Mouse (Mus musculus) v-Abl transformed pro-B cells (cell line): ENCODE data around the gene Aurkb.

Experiments used
- in situ Hi-C, 2 experiments: fragments of 400-800 bp; cut with MboI; formaldehyde crosslinking; loops; one replicate each; pipeline ENCODE4 v1.15.1; 2025; ENCODE audit not compliant: unreplicated experiment in 2 of 2

The Aurkb gene

DNA sequence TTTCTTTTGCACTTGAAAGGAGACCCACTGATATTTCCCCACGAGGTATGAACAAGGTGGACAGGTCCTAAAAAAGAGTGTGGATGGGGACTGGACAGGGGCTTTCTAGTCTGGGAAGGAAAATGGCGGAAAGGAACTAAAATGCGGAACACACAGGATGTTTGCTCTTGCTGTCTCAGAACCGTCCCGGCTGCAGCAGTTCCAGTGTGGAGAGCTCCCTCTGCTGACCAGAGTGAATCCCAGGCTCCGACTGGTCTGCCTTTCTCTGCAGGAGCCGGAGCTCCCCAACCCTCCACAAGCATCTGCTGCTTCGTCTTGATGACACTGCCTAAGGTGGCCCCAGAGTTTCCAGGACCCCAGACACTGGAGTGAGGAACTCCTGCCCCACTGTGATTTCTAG, 9.6 kb upstream of the Aurkb start:
- in situ Hi-C loops = loop anchor here (5.0 to 10.0 kb wide), 2 partner anchors 71 to 129 kb away; partner anchors contain the start of gene Slc25a35 (in 1 of the 2)

DNA sequence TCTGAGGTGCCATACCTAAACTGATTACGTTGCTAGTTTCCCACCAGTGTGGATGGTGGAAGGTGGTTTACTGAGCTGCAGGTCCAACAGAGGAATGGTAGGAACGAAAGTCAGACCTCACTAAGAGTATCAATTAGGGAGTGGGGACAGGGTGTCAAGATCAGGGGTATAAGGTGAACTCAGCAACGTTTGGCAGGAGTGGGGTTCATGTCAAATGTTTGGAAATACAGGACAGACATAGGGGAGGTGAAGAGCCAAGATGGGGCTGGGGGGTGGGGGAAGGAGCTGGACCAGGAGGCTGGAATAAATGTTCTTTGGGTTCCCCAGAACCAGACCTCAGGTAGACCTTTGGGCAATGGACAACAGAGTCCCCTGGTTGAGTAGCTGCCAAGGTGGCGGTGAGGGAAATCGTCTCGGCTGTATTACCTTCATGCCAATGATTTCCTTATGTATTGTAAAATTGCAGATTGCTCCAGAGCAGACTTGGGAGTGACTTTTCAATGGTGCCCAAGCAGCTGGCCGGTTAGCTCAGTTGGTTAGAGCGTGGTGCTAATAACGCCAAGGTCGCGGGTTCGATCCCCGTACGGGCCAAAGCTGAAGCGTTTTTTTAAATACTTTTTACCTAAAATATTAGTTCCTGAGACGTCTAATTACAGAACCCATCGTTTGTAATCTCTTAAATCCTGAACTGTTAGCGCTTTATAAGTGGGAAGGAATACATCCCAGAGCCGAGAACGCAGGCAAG, 8.8 kb upstream of the Aurkb start:
- in situ Hi-C loops = loop anchor here (5.0 to 10.0 kb wide), 2 partner anchors 72 to 129 kb away; partner anchors contain the start of gene Slc25a35 (in 1 of the 2)

DNA sequence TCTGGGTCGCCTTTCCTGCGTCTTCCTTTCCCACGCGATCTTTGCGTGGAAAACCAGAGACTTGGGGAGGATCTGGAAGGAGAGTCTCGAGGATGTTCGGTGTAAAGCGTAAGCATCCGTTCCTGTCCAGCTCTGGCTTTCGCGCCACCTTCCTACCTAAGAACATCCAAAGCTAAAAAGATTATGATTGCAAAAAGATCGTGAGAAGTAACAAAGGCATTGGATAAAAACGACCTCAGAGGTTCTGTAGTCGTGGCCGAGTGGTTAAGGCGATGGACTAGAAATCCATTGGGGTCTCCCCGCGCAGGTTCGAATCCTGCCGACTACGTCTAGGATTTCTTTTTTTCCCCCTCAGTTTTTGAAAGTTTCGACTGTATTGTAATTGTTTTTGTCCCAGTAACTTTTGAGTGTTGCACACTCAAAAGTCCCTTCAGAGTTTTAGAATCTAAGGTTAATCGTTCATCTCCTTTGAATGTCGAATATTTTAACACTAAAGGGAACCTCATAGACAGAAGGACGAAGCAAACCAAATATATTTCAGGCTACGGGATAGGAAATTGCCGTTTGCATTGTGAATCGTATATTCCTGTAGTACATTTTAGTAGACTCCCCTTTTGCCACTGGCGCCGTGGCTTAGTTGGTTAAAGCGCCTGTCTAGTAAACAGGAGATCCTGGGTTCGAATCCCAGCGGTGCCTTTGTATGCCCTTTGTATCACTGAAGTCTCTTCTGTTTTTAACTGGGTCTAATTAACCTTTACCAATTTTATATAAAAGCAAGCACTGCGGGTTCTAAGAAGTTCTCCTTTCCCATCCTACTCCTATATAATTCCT, 8.0 kb upstream of the Aurkb start:
- in situ Hi-C loops = loop anchor here (5.0 to 10.0 kb wide), 2 partner anchors 73 to 130 kb away; partner anchors contain the start of gene Slc25a35 (in 1 of the 2)

DNA sequence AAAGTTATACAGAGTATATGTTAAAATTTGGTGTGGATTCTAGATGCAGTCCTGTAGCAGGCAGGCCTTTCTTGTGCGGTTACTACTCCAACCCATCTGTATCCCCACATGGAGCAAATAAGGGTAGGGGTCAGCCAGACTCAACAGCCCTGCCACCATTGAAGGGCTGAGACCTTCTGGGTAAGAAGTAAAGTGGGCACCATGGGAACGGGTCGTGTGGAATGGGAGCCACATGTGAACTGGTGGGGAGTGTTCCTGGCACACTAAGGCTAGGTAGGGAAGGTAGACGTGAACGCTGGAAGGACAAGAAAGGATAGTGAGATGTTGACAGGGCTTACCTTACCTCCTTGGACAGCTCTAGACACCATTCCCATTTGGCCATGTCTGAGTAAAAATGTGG, 7.3 kb upstream of the Aurkb start:
- in situ Hi-C loops = loop anchor here (5.0 to 10.0 kb wide), 2 partner anchors 73 to 131 kb away; partner anchors contain the start of gene Slc25a35 (in 1 of the 2)

DNA sequence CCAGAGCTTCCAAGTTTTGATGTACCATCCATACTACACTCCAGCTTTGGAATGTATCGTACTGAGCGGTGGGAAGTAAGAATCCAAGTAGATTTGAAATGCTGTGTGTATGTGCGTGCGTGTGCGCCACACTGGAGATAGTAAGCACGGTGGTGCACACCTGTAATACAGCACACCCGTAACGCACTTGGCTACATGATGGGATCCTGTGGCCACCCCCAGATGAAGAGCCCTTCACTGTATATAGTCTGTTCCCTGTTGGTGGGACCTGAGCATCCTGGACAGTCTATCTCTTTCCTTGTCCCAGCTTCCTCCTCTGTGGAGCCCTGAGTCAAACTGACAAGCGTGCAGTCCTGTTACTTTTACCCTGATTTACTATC, 938 bp downstream of the Aurkb start:
- in situ Hi-C loops = no loop called here

DNA sequence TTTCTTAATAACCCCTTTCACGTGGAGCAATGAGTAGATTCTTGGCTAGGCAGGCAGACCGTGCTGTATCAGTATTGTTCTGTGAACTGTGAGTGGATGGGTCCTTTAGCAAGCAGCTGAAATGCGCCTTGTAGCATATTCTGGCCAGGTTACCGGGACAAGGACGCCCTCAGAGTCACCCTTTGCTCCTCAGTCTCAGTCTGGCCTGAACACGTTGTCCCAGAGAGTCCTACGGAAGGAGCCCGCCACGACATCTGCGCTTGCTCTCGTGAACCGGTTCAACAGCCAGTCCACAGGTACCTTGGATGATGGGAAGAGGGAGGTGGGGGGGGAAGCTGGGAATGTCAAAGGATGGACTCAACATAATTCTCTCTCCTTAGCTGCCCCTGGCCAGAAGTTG, 2.1 kb downstream of the Aurkb start:
- in situ Hi-C loops = no loop called here

DNA sequence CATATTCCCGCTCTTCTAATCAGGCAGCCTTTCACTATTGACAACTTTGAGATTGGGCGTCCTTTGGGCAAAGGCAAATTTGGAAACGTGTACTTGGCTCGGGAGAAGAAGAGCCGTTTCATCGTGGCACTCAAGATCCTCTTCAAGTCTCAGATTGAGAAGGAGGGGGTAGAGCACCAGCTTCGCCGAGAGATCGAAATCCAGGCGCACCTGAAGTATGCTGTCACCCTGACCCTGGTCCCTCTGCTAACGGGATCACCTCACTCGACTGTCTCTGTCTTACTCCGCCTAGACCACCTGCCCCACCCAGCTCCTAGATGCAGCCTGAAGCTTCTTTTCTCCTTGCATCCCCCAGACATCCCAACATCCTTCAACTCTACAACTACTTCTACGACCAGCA, 2.7 kb downstream of the Aurkb start:
- in situ Hi-C loops = no loop called here

DNA sequence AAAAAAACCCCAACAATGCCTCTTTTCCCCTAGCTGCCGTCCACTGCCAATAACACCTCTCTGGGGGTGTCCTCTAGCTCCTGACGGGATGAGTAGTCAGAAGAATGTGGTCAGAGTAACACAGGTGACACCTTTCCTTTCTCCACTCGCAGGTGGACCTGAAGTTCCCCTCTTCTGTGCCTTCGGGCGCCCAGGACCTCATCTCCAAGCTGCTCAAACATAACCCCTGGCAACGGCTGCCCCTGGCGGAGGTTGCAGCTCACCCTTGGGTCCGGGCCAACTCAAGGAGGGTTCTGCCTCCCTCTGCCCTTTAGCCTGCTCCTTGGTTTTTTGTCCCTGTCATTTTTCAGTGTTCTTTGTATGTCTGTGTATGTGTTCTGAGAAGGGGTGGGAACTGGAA, 5.3 kb downstream of the Aurkb start:
- in situ Hi-C loops = loop anchor here in 1 of 2 experiments (25.0 kb wide), 1 partner anchor 937 kb away; the partner anchor contains the start of genes Ctdnep1, Elp5, Gabarap and Phf23

DNA sequence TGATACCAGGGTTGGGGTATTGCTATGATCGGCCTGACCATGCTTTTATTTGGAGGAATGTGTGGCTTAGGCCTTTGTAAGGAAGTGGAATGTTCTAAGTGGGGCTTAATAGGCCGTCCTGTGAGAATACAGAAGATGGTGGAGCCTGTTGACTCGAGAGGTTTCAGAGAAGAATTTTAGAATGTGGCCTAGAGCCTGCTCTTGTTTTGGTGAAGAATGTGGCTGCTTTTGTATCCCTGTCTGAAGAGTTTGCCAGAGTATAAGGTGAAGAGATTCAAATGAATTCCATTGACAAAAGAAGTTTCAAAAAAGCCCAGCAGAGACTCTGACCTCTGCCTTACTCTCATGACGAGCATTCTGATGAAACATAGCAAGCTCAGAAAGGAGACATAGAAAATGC, 6.3 kb downstream of the Aurkb start:
- in situ Hi-C loops = loop anchor here in 1 of 2 experiments (25.0 kb wide), 1 partner anchor 936 kb away; the partner anchor contains the start of genes Ctdnep1, Elp5, Gabarap and Phf23

DNA sequence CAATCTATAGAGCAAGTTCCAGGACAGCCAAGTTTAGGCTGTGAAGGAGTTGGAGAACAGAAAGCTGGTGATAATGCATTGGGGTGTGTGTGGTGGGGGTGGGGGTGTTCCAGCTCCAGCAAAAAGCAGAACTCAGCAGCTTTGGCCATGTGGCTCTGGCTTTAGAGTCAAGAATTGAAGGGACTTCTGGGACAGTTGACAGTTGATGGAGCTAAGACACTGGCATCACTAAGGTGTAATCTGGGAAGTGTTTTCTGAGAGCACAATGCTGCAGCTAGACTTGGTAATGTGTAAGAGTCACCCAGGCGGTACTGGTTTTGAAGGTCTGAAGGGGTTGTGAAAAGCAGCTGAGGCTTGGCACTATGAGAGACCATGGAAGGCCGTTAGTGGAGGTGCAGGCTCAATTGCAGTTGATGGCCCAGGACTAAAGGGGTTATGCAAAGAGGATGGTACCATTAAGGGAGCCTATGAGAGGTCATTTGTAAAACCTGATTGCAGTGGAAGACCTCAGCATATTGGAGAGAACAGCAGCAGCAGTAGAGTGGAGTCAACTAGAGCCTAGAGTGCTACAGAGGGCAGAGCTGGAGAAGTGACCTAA, 7.5 kb downstream of the Aurkb start:
- in situ Hi-C loops = loop anchor here in 1 of 2 experiments (25.0 kb wide), 1 partner anchor 934 kb away; the partner anchor contains the start of genes Ctdnep1, Elp5, Gabarap and Phf23

DNA sequence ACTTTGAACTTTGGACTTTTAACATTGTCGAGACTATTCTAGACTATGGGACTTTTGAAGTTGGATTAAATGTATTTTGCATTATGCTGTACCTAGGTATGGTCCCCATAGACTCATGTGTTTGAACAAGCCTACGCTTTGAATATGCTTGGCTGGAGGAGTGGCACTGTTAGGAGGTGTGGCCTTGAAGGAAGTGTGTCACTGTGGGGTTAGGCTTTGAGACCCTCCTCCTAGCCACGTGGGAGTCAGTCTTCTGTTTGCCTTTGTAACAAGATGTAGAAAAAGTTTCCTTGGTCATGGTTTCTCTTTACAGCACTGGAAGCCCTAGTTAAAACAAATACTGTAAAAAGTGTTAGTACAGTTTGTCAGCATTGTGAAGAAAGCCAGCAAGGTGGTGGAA, 8.4 kb downstream of the Aurkb start:
- in situ Hi-C loops = loop anchor here in 1 of 2 experiments (25.0 kb wide), 1 partner anchor 933 kb away; the partner anchor contains the start of genes Ctdnep1, Elp5, Gabarap and Phf23

DNA sequence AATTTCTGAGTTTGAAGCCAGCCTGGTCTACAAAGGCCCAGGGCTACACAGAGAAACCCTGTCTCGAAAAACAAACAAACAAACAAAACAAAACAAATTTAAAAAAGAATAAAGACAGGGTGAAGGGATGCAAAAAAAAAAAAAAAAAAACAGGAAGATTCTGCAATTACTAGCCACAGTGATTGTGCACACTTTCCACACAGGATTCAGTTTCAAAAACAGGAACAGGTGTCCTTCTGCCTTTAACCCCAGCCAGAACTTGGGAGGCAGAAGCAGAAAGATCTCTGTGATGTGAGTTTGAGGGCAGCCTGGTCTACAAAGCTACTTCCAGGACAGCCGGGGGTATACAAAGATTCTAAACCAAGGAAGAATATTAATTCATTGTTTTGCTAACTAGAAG, 12.8 kb downstream of the Aurkb start:
- in situ Hi-C loops = loop anchor here in 1 of 2 experiments (25.0 kb wide), 1 partner anchor 929 kb away; the partner anchor contains the start of genes Ctdnep1, Elp5, Gabarap and Phf23

DNA sequence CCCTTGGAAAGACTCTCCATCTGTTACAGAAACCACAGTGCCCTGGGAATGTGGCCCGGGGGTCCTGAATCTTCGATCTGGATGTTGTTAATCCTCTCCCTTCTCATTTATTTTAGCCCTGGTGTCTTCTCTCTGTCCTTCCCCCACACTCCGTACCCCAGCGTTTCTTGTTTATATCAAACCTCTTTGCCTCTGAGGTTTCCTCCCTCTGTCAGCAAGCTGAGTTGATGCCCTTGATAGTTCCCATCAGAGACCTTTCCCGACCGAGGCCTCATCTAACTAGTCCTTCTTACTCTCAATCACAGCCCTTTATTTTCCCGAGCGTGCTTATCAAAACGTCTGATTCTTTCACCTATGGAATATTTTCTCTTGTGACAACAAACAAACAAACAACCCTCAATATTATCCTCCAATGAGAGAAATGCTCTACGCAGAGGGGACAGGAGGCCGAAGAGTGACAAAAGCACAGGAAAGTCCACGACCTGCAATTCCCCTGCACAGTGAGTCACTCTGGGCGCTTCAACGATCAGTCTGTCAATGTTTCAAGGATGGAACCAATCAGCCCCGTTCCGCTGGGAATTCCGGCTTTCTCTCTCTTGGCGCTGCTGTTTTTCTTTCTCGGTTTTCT, 13.4 kb downstream of the Aurkb start:
- in situ Hi-C loops = loop anchor here in 1 of 2 experiments (25.0 kb wide), 1 partner anchor 928 kb away; the partner anchor contains the start of genes Ctdnep1, Elp5, Gabarap and Phf23

DNA sequence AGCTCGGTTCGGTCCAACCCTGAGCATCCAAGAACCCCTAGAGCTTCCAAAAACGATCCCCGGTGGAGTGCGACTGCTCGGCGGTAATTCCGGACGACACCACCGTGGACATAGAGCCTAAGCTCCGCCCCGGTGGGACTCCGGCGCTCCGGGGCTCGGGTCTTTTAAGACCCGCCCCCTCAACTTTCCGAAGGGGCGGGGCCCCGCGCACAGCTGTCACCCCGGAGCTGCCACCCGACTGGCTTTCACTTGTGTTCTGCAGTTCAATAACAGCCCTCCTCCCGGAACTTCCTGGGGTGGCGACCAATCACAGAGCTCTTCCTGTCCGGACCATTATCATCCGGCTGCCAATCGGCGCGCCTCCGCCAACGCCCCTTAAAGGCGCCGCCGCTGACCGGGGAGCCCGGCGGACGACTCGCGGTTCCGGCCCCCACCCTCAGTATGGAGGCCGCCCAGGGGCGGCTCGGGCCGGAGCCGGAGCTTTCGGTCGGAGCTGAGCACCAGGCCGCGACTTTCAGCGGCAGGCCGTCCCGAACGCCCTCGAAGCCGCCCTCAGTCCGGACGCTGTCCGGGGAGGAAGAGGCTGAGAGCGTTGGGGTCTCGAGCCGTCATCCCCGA, 14.0 kb downstream of the Aurkb start, which contains the start of gene Borcs6:
Gene Borcs6 (plus strand): TSS at position 361 of the 618 bp plus-strand sequence.
- in situ Hi-C loops = loop anchor here in 1 of 2 experiments (25.0 kb wide), 1 partner anchor 928 kb away; the partner anchor contains the start of genes Ctdnep1, Elp5, Gabarap and Phf23

DNA sequence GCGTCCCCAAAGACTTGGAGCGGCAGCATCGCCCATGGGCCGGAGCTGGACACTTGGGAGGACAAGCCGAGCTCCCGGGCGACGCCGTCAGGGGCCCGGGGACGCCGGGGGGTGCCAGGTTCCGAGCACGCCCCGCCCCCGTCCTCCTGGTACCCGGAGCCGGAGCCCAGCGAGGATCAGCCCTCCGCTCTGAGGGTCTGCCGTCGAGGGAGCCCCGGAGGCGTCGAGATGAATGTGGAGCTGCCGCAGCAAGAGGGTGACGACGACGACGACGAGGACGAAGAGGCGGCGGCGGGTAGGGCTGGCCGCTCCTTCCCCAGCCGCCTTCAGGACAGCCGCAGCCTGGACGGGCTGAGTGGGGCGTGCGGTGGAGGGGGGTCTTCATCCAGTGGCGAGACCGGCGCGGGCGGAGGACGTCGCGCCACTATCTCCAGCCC, 14.5 kb downstream of the Aurkb start:
- in situ Hi-C loops = loop anchor here (5.0 to 25.0 kb wide), 3 partner anchors 62 to 927 kb away; partner anchors contain the start of genes 9130213A22Rik (in 1 of the 2), Ctdnep1 (in 1 of the 2), Elp5 (in 1 of the 2) and Gabarap (in 1 of the 2)

DNA sequence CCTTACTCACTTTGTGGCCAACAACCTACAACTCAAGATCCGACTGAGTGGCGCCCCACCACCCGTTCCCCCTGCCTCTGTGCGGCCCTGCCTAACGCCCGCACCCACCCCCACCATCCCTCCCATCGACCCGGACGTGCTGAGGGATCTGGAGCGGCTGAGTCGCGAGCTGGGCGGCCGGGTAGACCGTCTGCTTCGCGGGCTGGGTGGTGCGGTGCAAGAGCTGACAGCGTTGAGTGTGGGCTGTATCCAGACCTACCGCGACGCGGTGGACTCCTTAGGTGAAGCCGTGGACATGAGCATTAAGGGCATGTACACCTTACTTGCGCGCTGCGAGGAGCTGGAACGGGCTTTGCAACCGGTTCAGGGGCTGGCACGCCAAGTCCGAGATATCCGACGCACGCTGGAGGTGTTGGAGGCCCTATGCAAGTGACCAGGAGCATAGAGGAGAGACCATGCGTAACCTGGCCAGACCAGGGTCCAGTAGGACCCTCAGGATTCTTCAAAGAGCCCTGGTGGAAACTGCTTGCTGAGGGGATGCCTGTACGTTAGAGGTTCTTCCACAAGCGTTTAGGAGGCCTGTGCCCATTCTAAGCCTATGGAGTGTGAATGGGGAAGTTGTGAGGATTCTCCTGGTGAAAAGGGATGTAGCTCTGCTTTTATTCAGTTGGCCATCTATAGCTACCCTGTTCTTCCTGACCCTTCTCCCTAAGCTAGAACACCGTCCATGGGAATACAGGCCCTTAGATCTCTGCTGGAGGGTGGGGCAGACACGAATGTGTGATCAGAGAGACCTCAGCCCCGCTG, 15.2 kb downstream of the Aurkb start:
- in situ Hi-C loops = loop anchor here (5.0 to 25.0 kb wide), 3 partner anchors 62 to 927 kb away; partner anchors contain the start of genes 9130213A22Rik (in 1 of the 2), Ctdnep1 (in 1 of the 2), Elp5 (in 1 of the 2) and Gabarap (in 1 of the 2)

DNA sequence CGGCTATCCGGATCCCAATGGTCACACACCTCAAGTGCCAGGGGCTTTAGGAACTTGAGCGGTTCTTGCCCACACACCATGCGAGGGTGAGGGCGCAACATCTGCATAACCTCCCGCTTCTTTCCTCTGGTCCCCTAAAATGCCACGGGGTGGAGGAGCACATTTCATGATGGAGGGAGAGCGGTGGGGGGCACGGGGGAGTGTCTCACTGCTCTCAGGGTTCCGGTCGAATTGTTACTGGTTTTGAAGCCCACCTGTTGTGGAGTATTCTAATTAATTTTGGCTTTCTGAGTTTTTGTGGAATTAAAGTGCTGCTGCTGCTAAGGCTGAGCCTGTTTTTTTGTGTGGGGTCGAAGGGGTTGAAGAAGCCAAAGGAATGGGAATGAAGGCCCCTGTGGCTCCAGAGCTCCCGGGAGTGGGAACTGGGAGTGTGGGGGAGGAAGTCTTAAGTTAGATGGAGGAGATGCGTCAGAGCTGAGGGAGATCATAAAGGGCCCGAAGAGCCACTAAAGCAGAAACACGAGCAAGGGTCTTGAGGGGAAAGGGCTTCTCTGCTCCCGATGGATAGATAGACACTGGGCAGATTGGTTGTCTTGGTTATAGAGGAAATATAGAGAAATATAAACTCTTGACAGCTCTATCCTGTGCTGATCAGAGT, 15.9 kb downstream of the Aurkb start:
- in situ Hi-C loops = loop anchor here (5.0 to 25.0 kb wide), 3 partner anchors 61 to 926 kb away; partner anchors contain the start of genes 9130213A22Rik (in 1 of the 2), Ctdnep1 (in 1 of the 2), Elp5 (in 1 of the 2) and Gabarap (in 1 of the 2)
